Mouse (Mus musculus) testis, postnatal 10 days (tissue): Measurements from ENCODE around the gene Erlin1.
A peak's percentile ranks its signal among the peaks of the same experiment; 100 is the strongest.

ENCODE experiments used
- DNase-seq: peaks from one replicate; pipeline ENCODE4 v3.0.0; 2021; ENCODE audit warnings: low spot score

Erlin1 gene

GRCm38 (mm10) chr19:44060226-44060625 lies 9.4 kb downstream of the Erlin1 start:
- no peak for DNase-seq

GRCm38 (mm10) chr19:44055173-44055826 lies 14.3 kb downstream of the Erlin1 start:
- no peak for DNase-seq

- DNase-seq = no peak
Measured at GRCm38 (mm10) chr19:44050388-44050787, 19.2 kb downstream of the Erlin1 start.

- DNase-seq = no peak
Measured at GRCm38 (mm10) chr19:44049282-44049681, 20.3 kb downstream of the Erlin1 start.

GRCm38 (mm10) chr19:44045847-44046246 lies 23.7 kb downstream of the Erlin1 start:
- no peak for DNase-seq

GRCm38 (mm10) chr19:44042121-44042520 lies 27.5 kb downstream of the Erlin1 start:
- DNase-seq = no peak

GRCm38 (mm10) chr19:44033396-44033795 lies 36.2 kb downstream of the Erlin1 start:
- DNase-seq = no peak

- no peak for DNase-seq
Measured at GRCm38 (mm10) chr19:44032046-44032744, 37.4 kb downstream of the Erlin1 start.

- DNase-seq = no peak
Measured at GRCm38 (mm10) chr19:44030024-44030423, 39.6 kb downstream of the Erlin1 start.

- no peak for DNase-seq
Measured at GRCm38 (mm10) chr19:44028972-44029371, 40.6 kb downstream of the Erlin1 start, which contains the start of gene Cyp2c23. TSS of gene Cyp2c23 (minus strand) at chr19:44029208.

- DNase-seq = no peak
Measured at GRCm38 (mm10) chr19:44026956-44027530, 42.5 kb downstream of the Erlin1 start.

- no peak for DNase-seq
Measured at GRCm38 (mm10) chr19:44024921-44025585, 44.5 kb downstream of the Erlin1 start.

GRCm38 (mm10) chr19:44023066-44023465 lies 46.5 kb downstream of the Erlin1 start:
- peak; percentile 50 for DNase-seq

- no peak for DNase-seq
Measured at GRCm38 (mm10) chr19:44021502-44021901, 48.1 kb downstream of the Erlin1 start.

- no peak for DNase-seq
Measured at GRCm38 (mm10) chr19:44019739-44020138, 49.8 kb downstream of the Erlin1 start.

- no peak for DNase-seq
Measured at GRCm38 (mm10) chr19:44013862-44014261, 55.7 kb downstream of the Erlin1 start.

GRCm38 (mm10) chr19:44008784-44009183 lies 60.8 kb downstream of the Erlin1 start:
- no peak for DNase-seq

GRCm38 (mm10) chr19:44007186-44007585 lies 62.4 kb downstream of the Erlin1 start:
- DNase-seq = no peak

- no peak for DNase-seq
Measured at GRCm38 (mm10) chr19:44005025-44005424, 64.6 kb downstream of the Erlin1 start.

- DNase-seq = no peak
Measured at GRCm38 (mm10) chr19:44004261-44004660, 65.3 kb downstream of the Erlin1 start.

GRCm38 (mm10) chr19:44000720-44001119 lies 68.9 kb downstream of the Erlin1 start:
- DNase-seq = no peak

GRCm38 (mm10) chr19:44000061-44000460 lies 69.5 kb downstream of the Erlin1 start:
- no peak for DNase-seq
